In the genomic region with DNA sequence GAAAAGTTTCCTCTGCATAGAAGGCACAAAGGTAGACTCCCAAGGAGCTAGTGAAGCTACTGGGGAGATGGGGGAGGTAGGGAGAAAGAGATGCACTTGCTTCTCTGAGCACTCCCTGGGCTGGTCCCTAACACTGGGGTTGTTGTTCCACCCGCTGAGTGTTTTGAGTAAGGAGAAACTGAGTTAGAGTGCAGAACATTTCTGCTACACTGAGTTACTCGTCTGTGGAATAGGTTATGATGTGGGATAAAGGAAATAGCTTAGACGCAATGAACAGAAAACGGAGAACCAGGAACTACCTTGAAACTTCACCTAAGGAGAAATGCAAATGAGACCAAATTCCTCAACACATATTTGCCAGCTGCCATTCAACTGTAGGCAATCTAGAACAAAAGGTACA, we compare ENCODE assay signal across 15 mouse cellular contexts.
"Had no signal": no experiment of that assay in that cellular context is flagged by ENCODE, and none has a peak within 500 bp of the region (broad histone marks: within the 10 kb centered on the region; RNA-seq: fewer than 3 reads in every experiment).

No protein-coding gene starts in this region.

- H3K4me2 ChIP-seq: liver, embryonic 13.5 days; midbrain, embryonic 11.5 days had no signal

- H3K4me3 ChIP-seq: layer of hippocampus, adult 2 months; liver, embryonic 13.5 days had no signal

- H3K9ac ChIP-seq: liver, embryonic 13.5 days had no signal

- H3K27ac ChIP-seq: layer of hippocampus, adult 2 months; liver, embryonic 13.5 days; stomach, postnatal 0 days had no signal

- H3K36me3 ChIP-seq: liver, embryonic 13.5 days had no signal

- H3K9me3 ChIP-seq: liver, embryonic 13.5 days had no signal

- H3K4me1 ChIP-seq: liver, embryonic 13.5 days had no signal

- ATAC-seq: intestine, postnatal 0 days had no signal

- DNase-seq: layer of hippocampus, adult 9-11 months; liver, embryonic 13.5 days; lung, adult 2 months; lung, postnatal 14 days; lung, postnatal 4 days; midbrain, embryonic 14.5 days; right cerebral cortex, postnatal 14 days; right cerebral cortex, postnatal 4 days; thymus, adult 2 months; thymus, postnatal 14 days; thymus, postnatal 4 days had no signal

- H3K27me3 ChIP-seq: liver, embryonic 13.5 days had no signal
